Mouse (Mus musculus) liver, postnatal 0 days (tissue): ENCODE measurements around the gene Gm42669. TPM values are rescaled to one million over a fixed set of nuclear protein-coding genes. Genes with fewer than 3 reads are reported as not detected.

Experiments
- ATAC-seq: fragments of 200-750 bp; cut with Nextera tagmentation; 2 replicates; pipeline ENCODE4 v1.8.0; 2017; ENCODE audit warnings: mild to moderate bottlenecking, moderate library complexity
- DNase-seq: peaks from one replicate; pipeline ENCODE4 v3.0.0-alpha.2; 2016
- H3K27ac ChIP-seq: fragments of 300-500 bp; sonication (generic); 2 replicates; pipeline ENCODE4 v1.5.1; 2014; ENCODE audit warnings: antibody characterized with exemption, moderate library complexity, mild to moderate bottlenecking, low read depth
- H3K27me3 ChIP-seq: fragments of 300-500 bp; sonication (generic); 2 replicates; pipeline ENCODE4 v1.6.1; 2014; ENCODE audit warnings: low read length, control low read depth, mixed read lengths; ENCODE audit not compliant: insufficient read depth
- H3K36me3 ChIP-seq: fragments of 300-500 bp; sonication (generic); replicated peaks from 2 replicates; pipeline ENCODE4 v1.6.1; 2014; ENCODE audit warnings: mild to moderate bottlenecking, control low read depth, low read length, moderate library complexity, mixed read lengths; ENCODE audit not compliant: insufficient read depth
- H3K4me1 ChIP-seq: fragments of 300-500 bp; sonication (generic); 2 replicates; pipeline ENCODE4 v1.6.1; 2014; ENCODE audit warnings: antibody characterized with exemption, mild to moderate bottlenecking, control low read depth; ENCODE audit not compliant: insufficient read depth
- H3K4me2 ChIP-seq: fragments of 300-500 bp; sonication (generic); 2 replicates; pipeline ENCODE4 v1.6.1; 2014; ENCODE audit warnings: low read depth, mild to moderate bottlenecking, low read length, moderate library complexity, mixed read lengths
- H3K4me3 ChIP-seq: fragments of 300-500 bp; sonication (generic); 2 replicates; pipeline ENCODE4 v1.5.1; 2014; ENCODE audit warnings: low read depth, low read length
- H3K9ac ChIP-seq: fragments of 300-500 bp; sonication (generic); replicated peaks from 2 replicates; pipeline ENCODE4 v1.6.1; 2014; ENCODE audit warnings: mild to moderate bottlenecking, moderate library complexity
- H3K9me3 ChIP-seq: fragments of 300-500 bp; sonication (generic); 2 replicates; pipeline ENCODE4 v1.6.1; 2016; ENCODE audit warnings: mild to moderate bottlenecking, control low read depth, low read length, mixed read lengths
- CTCF ChIP-seq: sonication (generic); IDR thresholded peaks from 2 replicates; pipeline ENCODE4 v1.5.1; 2016; ENCODE audit warnings: antibody characterized with exemption, low read depth
- EP300 ChIP-seq: IDR thresholded peaks from 2 replicates; pipeline ENCODE4 v1.6.1; 2016; ENCODE audit warnings: antibody characterized with exemption, low read depth, mild to moderate bottlenecking
- WGBS: fragments of 180-500 bp; shearing (Covaris S2); extraction: QIAGEN DNeasy Blood & Tissue Kit; methylation state at CpG from one replicate; pipeline ENCODE4 v1.1.7; 2014; ENCODE audit not compliant: insufficient replicate concordance; 5-methylcytosine and 5-hydroxymethylcytosine counted together
- polyA plus RNA-seq: library from polyadenylated mRNA; unstranded; fragments of >200 nt; fragmentation: Nextera tagmentation; extraction: Ambion mirVana; gene quantifications from 2 replicates; pipeline ENCODE4 v1.2.1, GENCODE M21; 2015

Gm42669 gene
- polyA plus RNA-seq, 1 experiment from 2014 or later, result 0.04 TPM

DNA sequence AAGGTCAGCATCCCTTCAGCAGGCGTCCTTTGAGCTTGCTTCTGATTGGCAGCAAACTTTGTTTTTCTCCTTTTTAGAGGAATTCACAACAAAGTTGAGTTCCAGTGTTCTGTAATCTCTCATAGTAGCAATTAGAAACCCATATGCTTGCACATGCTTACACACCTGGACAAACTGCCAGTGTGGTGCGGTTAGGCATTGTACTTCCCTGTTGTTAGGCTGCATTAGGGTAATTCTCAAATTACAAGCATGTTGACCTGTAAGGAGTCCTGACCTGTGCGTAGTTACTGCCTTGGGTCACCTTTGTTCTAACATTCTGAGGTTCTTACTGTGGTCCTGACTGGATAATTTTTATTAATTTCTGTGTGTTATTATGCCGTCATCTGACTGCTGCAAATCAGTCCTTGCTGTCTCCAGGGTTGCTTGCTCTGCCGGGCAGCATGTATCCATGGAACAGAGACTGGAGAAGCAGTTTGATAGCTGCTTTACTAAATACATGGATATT, 8.6 kb upstream of the Gm42669 start:
- no peak overlapping the region for H3K4me2 ChIP-seq
- 0 out of 2 replicates have a peak overlapping the region, but pooled peaks have one; percentile 8 for H3K27ac ChIP-seq
- no peaks in the 10 kb centered on the region for H3K4me1 ChIP-seq
- no peak overlapping the region for H3K9ac ChIP-seq
- DNase-seq, result no peak
- 77% methylated on average over 5 of the region's 5 CpGs for WGBS
- no peaks in the 10 kb centered on the region for H3K36me3 ChIP-seq
- ATAC-seq, result no peak
- TF ChIP-seq EP300 (no peak), CTCF (no peak)
- H3K4me3 ChIP-seq, result no peak overlapping the region
- peaks cover 2% of the 10 kb centered on the region; the same call in 1 of the 2 replicates for H3K9me3 ChIP-seq
- no peaks in the 10 kb centered on the region for H3K27me3 ChIP-seq

DNA sequence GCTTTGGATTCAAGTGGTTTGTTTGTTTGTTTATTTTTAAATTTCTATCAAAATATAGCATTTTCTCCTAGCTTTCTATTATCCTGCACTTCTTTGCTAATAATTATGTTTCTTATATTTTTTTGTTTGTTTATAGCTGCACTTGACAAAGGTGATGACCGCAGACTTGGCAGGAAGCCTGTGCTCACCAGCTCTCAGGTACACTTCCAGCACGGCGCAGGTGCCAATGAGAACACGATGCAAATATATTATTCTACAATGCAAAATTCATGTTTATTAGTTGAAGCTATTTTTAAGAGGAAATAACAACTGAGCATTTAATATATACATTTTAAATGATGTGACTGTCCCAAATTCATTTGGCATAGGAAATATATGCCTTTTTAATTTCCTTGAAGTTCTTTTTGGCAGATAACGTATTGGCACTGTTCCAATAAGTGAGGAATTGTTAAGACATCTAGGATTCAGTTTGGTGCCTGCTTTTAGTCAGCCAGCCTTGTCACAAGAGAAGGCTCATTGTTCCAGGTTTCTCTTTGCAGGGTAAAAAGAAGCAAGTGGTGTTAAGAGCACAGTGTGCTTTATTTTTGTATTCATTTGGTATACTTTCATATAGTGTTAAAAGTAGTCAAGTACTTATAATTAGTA, 7.4 kb upstream of the Gm42669 start:
- H3K27ac ChIP-seq, result no peak overlapping the region
- H3K4me2 ChIP-seq, result no peak overlapping the region
- H3K36me3 ChIP-seq, result no peaks in the 10 kb centered on the region
- ATAC-seq, result no peak
- no peaks in the 10 kb centered on the region for H3K9me3 ChIP-seq
- no peaks in the 10 kb centered on the region for H3K27me3 ChIP-seq
- TF ChIP-seq CTCF, result no peak
- TF ChIP-seq EP300, result no peak
- WGBS, result 83% methylated on average over 5 of the region's 5 CpGs
- no peak for DNase-seq
- H3K4me1 ChIP-seq, result no peaks in the 10 kb centered on the region
- no peak overlapping the region for H3K4me3 ChIP-seq
- H3K9ac ChIP-seq, result no peak overlapping the region

DNA sequence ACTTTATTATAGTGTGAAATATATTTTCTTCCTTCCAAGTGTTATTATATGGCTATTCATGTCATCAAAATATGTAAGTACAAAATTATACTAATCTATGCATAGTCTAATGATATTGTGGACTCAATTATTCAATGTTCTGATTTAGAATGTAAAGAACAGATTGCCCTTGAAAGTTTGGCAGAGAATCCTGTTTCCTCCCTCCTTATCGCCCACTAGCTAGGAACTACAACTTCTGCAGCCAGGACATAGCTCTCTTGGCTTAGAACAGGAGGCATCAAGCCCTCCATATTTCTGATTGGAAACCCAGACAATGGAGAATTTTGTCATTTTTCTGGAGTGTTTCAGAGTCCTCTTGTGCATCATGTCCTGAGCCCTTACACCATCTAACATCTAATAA, 6.7 kb upstream of the Gm42669 start:
- H3K4me2 ChIP-seq, result no peak overlapping the region
- H3K9ac ChIP-seq, result no peak overlapping the region
- H3K4me3 ChIP-seq, result no peak overlapping the region
- no peak for ATAC-seq
- no peaks in the 10 kb centered on the region for H3K9me3 ChIP-seq
- WGBS, result 62% methylated on average over 1 of the region's 1 CpGs
- no peak overlapping the region for H3K27ac ChIP-seq
- H3K36me3 ChIP-seq, result no peaks in the 10 kb centered on the region
- no peak for DNase-seq
- no peaks in the 10 kb centered on the region for H3K4me1 ChIP-seq
- TF ChIP-seq CTCF, result no peak
- TF ChIP-seq EP300, result no peak
- no peaks in the 10 kb centered on the region for H3K27me3 ChIP-seq

DNA sequence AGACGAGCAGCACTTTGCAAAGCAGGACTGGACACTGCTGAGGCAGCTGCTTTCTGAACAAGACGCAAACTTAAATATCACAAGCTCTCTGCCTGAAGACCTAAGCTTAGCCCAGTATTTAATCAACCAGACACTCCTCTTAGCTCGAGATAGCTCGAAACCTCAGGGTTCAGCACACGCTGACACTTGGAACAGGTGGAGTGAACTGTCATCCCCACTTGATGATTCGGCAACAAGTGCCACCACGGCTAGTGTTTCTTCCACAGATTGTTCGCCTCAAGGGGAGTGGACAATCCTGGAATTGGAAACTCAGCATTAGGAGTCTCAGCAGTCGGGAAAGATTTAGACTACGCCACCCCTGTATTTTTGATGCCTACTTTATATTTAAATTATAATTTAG, 3.1 kb downstream of the Gm42669 start:
- Histone ChIP-seq H3K4me2 (no peak overlapping the region), H3K9me3 (no peaks in the 10 kb centered on the region), H3K27me3 (no peaks in the 10 kb centered on the region), H3K4me1 (no peaks in the 10 kb centered on the region), H3K9ac (no peak overlapping the region), H3K36me3 (no peaks in the 10 kb centered on the region), H3K4me3 (no peak overlapping the region), H3K27ac (no peak overlapping the region)
- no peak for ATAC-seq
- TF ChIP-seq EP300 (no peak), CTCF (no peak)
- 83% methylated on average over 10 of the region's 10 CpGs for WGBS
- DNase-seq, result no peak

DNA sequence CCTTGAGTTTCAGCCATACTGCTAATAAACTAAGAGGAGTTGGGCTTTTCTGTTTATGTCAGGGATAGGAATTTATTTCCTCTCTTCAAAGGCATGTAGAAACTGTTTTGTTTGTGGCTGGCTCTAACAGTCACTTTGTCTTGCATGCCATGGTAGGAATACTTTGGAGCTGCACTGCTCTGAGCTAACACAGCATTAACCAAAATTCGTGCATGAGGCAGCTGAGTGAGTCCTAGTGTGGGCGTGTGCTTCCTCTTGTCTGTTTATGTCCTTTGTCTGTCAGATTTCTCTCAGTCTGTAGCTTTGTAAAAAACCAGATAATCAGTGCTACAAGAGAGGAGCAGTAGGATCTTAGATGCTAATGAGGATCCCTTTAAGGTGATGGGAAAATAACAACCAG, 3.9 kb downstream of the Gm42669 start:
- no peak overlapping the region for H3K27ac ChIP-seq
- DNase-seq, result no peak
- H3K27me3 ChIP-seq, result no peaks in the 10 kb centered on the region
- WGBS, result 49% methylated on average over 2 of the region's 2 CpGs
- TF ChIP-seq CTCF, result no peak
- TF ChIP-seq EP300, result no peak
- no peaks in the 10 kb centered on the region for H3K36me3 ChIP-seq
- no peak overlapping the region for H3K9ac ChIP-seq
- no peak overlapping the region for H3K4me3 ChIP-seq
- H3K9me3 ChIP-seq, result no peaks in the 10 kb centered on the region
- ATAC-seq, result no peak
- H3K4me1 ChIP-seq, result no peaks in the 10 kb centered on the region
- no peak overlapping the region for H3K4me2 ChIP-seq

DNA sequence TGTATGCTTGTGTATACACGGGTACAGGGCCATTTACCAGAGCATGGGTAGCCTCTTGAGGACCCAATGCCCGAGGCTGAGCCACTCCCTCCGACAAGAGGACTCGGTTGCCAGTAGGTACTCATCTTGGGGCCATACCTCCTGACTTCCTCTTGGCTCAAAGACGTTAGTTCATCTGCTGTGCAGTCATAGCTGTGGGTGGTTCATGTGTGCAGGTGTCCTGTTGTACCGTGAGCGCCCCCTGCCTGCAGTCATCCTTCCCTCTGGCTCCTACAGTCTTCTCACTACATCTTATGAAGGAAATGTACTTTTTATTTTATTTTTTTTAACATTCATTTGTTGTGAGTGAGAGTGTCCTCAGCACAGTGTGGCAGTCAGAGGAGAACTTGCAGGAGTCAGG, 6.2 kb downstream of the Gm42669 start:
- peak; percentile 77 for DNase-seq
- ATAC-seq, result peak; percentile 51

More for the DNA sequence above, 6.2 kb downstream of the Gm42669 start:
- Histone ChIP-seq H3K4me3 (no peak overlapping the region), H3K27ac (no peak overlapping the region), H3K9ac (no peak overlapping the region), H3K4me2 (no peak overlapping the region), H3K9me3 (no peaks in the 10 kb centered on the region), H3K4me1 (no peaks in the 10 kb centered on the region), H3K36me3 (no peaks in the 10 kb centered on the region), H3K27me3 (no peaks in the 10 kb centered on the region)
- peak; percentile 85 for TF ChIP-seq CTCF
- no peak for TF ChIP-seq EP300
- WGBS, result 36% methylated on average over 7 of the region's 7 CpGs
